Mouse (Mus musculus): Measurements from ENCODE around the gene Slc34a3. TPM values are rescaled to one million over a fixed set of nuclear protein-coding genes. Genes with fewer than 3 reads are reported as not detected.
"Not testable (repeated sequence)": the region's sequence is repeated elsewhere in the genome, so short reads cannot be mapped to it uniquely, and the experiment has no call there.

Slc34a3 gene
- polyA plus RNA-seq, 1 experiment from 2014 or later = not detected

DNA sequence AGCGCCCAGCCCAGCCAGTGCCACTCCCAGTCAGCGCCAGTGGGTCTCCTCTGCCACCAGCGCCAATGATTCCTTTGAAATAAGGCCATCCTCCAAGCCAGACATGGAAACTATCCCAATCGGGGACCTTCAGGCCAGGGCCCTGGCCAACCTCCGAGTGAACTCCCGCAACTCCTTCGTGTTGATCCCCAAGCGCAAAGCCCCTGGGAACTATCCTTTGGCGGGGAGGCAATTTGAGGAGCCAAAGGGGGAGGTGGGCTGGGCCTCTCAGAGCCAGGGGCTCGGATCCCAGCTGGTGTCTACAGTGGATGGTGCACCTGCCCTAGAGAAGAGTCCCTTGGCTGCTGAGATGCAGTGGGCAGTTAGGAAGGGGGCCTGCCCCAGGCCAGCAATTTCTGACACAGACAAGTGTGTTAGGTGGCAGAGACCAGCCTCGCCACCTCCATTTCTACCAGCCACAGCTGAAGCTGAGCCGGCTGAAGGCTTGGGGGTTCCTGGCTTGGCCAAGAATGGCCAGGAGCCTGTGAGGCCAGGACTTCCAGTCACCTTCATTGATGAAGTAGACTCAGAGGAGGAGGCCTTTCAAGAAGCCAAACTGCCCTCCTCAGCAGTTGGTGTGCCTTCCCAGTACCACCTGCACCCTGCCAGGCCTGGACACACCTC is 29.6 kb upstream of the Slc34a3 start:
- H3K36me3 ChIP-seq = peaks cover 6% of the 10 kb centered on the region
- peaks cover 13% of the 10 kb centered on the region for H3K27me3 ChIP-seq (replicated peaks)
- no peaks in the 10 kb centered on the region for H3K9me3 ChIP-seq
- H3K27ac ChIP-seq = no peak overlapping the region
- WGBS = 19% methylated on average over 12 of the region's 12 CpGs
- H3K4me3 ChIP-seq = peak overlapping the region; percentile 78
- no peak for ATAC-seq (ENCODE audit: low FRiP score, low read depth)
- peak overlapping the region; percentile 63 for H3K9ac ChIP-seq
- H3K4me1 ChIP-seq = peaks cover 46% of the 10 kb centered on the region
- H3K4me2 ChIP-seq (replicated peaks) = peak overlapping the region; percentile 83

DNA sequence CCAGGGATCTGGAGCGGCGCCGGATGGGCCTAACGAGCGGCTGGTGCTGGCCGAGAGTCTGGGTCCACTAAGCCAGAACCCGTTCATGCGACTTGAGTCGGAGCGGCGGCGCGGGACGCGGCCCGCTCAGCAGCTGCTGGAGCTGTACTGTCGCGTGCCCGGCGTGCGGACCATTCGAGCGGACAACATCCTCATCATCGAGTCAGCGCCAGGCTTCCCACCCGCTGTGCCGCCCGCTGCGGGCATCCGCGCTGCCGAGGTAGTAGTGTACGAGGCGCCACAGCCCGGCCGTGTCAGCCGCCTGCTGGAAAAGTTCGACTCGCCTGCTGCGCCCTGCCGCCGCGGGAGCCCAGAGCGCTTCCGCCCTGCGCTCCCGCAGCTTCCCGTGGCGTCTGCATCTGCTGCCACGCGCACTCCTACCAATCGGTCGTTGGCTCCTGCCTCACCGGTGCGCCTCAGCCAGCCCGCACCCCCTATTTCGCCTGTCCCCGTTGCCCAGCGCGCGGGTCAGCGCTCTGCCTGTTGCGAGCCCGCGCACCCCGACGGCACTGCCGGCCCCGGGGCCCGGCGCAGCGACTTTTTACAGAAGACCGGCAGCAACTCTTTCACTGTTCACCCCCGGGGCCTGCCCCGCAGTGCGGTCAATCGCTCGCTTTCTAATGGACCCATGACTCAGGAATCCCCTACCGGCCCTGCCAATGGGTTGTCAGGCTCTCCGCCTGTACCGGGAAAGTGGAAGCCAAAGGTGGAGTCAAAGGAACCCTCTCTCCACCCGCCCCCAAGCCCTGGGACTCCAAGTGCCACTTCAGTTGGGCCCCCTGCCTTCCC is 28.8 kb upstream of the Slc34a3 start:
- no peaks in the 10 kb centered on the region for H3K9me3 ChIP-seq
- H3K4me3 ChIP-seq = peak overlapping the region; percentile 78
- ATAC-seq (ENCODE audit: low FRiP score, low read depth) = peak; percentile 52; the same call in 1 of the 2 replicates
- peaks cover 13% of the 10 kb centered on the region for H3K27me3 ChIP-seq (replicated peaks)
- peak overlapping the region; percentile 63 for H3K9ac ChIP-seq
- H3K4me2 ChIP-seq (replicated peaks) = peak overlapping the region; percentile 83
- no peak overlapping the region for H3K27ac ChIP-seq
- WGBS = under 1% methylated on average over 82 of the region's 82 CpGs
- peaks cover 1% of the 10 kb centered on the region; the same call in 1 of the 2 replicates for H3K36me3 ChIP-seq
- H3K4me1 ChIP-seq = peaks cover 46% of the 10 kb centered on the region

DNA sequence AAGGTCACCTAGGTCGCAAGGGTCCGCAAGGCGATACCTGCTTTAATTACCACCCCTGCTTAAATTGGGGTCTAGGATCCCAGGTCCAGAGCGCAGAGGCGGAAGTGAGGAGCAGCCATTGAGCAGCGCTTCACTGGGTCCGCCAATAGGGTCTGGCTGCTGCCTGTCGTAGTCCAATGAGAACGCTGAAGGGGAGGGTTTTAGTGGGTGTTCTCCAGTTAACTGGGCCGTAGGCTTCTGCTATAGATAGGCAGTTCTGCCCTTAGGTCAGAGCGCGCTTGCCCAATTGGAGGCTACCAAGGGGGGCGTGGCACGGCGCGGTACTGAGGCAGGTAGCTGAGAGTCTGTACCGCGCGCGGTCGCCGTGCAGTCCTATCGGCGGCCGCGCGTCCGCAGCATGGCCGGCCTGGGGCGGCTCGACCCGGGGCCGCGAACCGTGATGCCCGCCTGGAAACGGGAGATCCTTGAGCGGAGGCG is 28.2 kb upstream of the Slc34a3 start, which contains the start of gene Tprn:
Gene Tprn (plus strand): TSS at position 328 of the 477 bp plus-strand sequence.
- peaks cover 44% of the 10 kb centered on the region for H3K4me1 ChIP-seq
- WGBS = under 1% methylated on average over 39 of the region's 39 CpGs
- ATAC-seq (ENCODE audit: low FRiP score, low read depth) = peak; percentile 97
- H3K36me3 ChIP-seq = no peaks in the 10 kb centered on the region
- H3K4me2 ChIP-seq (replicated peaks) = peak within 1 kb of the TSS; percentile 83
- peaks cover 13% of the 10 kb centered on the region for H3K27me3 ChIP-seq (replicated peaks)
- H3K27ac ChIP-seq = no peak within 1 kb of the TSS
- peak within 1 kb of the TSS; percentile 63 for H3K9ac ChIP-seq
- no peaks in the 10 kb centered on the region for H3K9me3 ChIP-seq
- peak within 1 kb of the TSS; percentile 78 for H3K4me3 ChIP-seq

DNA sequence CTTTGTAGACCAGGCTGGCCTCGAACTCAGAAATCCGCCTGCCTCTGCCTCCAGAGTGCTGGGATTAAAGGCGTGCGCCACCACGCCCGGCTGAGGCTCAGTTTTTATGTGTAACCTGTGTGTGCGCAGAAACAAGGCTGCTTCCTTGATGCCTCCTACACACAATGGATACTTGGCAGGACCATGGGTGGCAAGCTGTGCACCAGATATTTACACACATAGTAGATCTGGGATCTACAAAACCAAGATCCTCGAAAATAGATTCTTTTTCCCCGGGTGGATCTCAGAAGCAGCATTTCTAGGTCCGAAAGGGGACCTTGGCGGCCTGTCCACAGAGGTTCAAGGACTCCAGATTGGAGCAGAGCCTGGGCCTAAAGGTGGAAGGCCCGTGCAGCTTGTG is 27.7 kb upstream of the Slc34a3 start:
- Histone ChIP-seq H3K27me3 (replicated peaks) (peaks cover 13% of the 10 kb centered on the region), H3K9me3 (no peaks in the 10 kb centered on the region), H3K36me3 (no peaks in the 10 kb centered on the region), H3K4me1 (peaks cover 42% of the 10 kb centered on the region), H3K4me3 (peak overlapping the region; percentile 78), H3K9ac (0 out of 2 replicates have a peak overlapping the region, but pooled peaks have one; percentile 40), H3K4me2 (replicated peaks) (peak overlapping the region; percentile 83), H3K27ac (no peak overlapping the region)
- 49% methylated on average over 12 of the region's 12 CpGs for WGBS
- 0 out of 2 replicates have a peak, but pooled peaks have one; percentile 3 for ATAC-seq (ENCODE audit: low FRiP score, low read depth)

DNA sequence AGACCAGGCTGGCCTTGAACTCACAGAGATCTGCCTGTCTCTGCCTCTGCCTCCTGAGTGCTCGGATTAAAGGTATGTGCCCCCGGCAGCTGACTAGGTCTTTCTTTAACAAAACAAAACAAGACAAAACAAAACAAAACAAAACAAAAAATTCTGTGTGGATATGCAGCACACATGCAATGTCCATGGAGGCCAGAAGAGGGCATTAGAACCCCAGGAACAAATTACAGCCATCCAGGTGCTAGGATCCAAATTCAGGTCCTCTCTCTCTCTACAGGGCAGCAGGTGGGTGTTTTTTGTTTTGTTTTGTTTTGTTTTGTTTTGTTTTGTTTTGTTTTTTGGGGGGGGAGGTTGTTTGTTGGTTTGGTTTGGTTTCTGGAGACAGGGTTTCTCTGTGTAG is 24.7 kb upstream of the Slc34a3 start:
- peaks cover 31% of the 10 kb centered on the region for H3K4me1 ChIP-seq
- no peak overlapping the region for H3K4me2 ChIP-seq (replicated peaks)
- no peaks in the 10 kb centered on the region for H3K9me3 ChIP-seq
- ATAC-seq (ENCODE audit: low FRiP score, low read depth) = no peak
- H3K27ac ChIP-seq = no peak overlapping the region
- H3K36me3 ChIP-seq = no peaks in the 10 kb centered on the region
- no peak overlapping the region for H3K9ac ChIP-seq
- 66% methylated on average over 2 of the region's 2 CpGs for WGBS
- H3K27me3 ChIP-seq (replicated peaks) = peaks cover 7% of the 10 kb centered on the region
- H3K4me3 ChIP-seq = no peak overlapping the region

DNA sequence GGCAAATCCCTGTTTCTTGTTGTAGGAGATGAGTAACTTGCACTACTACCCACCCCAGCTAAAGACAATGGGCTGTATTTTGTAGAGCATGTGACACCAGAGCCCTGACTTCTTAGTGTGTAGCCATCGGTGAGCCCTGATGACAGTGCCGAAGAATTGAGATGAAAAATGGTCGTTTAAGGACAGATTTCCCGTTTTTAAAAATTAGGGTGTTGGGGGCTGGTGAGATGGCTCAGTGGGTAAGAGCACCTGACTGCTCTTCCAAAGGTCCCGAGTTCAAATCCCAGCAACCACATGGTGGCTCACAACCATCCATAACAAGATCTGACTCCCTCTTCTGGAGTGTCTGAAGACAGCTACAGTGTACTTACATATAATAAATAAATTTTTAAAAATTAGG is 23.1 kb upstream of the Slc34a3 start:
- H3K27ac ChIP-seq; H3K27me3 ChIP-seq (replicated peaks); H3K9ac ChIP-seq; H3K4me3 ChIP-seq; H3K4me2 ChIP-seq (replicated peaks); H3K9me3 ChIP-seq; ATAC-seq (ENCODE audit: low FRiP score, low read depth); H3K36me3 ChIP-seq: not testable (repeated sequence)
- WGBS = 86% methylated on average over 5 of the region's 5 CpGs
- H3K4me1 ChIP-seq = peaks cover 21% of the 10 kb centered on the region

DNA sequence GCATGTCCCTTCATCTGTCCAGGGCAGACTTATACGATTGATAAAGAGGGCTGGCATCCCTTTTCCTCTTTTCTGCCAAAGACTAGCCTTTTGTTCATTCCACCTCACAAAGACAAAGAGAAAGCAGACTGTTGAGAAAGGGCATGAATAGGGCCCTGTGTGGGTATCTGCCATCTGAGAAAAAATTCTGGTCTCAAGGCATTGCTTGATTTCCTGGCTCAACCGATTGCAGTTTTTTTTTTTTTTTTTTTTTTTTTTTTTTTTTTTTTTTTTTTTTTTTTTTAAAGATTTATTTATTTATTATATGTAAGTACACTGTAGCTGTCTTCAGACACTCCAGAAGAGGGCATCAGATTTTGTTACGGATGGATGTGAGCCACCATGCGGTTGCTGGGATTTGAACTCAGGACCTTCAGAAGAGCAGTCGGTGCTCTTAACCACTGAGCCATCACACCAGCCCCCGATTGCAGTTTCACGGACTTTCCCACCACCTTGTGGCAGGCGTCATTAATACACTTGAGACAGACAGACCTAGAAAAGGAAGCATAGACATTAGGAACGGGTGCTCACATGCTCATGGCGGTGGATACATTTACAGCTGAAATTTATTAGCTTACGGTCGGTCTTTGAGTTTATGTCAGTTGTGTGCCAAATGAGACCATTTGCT is 22.4 kb upstream of the Slc34a3 start:
- H3K9me3 ChIP-seq; H3K27me3 ChIP-seq (replicated peaks); H3K27ac ChIP-seq; ATAC-seq (ENCODE audit: low FRiP score, low read depth): not testable (repeated sequence)
- WGBS = 56% methylated on average over 12 of the region's 12 CpGs
- Histone ChIP-seq H3K4me3 (peak overlapping the region; percentile 99; the same call in 1 of the 2 replicates), H3K4me1 (peaks cover 21% of the 10 kb centered on the region), H3K9ac (peak overlapping the region; percentile 87), H3K4me2 (replicated peaks) (peak overlapping the region; percentile 96), H3K36me3 (peaks cover 14% of the 10 kb centered on the region; the same call in 1 of the 2 replicates)

DNA sequence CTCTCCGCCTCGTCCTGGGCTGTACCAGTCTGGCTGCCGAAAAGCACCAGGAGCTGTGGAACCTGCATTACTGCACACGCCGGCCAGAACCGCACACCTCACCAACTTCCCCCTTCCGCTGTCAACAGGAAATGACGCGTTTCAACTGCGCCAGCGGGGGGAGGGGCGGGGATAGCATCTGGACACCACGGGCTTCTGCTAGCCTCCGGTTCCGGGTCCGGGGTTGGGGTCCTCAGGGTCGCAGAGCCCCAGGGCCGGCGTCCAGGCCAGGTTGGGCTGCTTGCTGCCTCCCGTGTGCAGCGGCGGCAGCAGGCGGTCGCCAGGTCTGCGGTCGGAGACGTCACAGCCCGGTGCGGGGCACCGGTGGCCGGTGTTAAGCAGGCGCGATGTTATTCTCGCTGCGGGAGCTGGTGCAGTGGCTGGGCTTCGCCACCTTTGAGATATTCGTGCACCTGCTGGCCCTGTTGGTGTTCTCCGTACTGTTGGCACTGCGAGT is 21.2 kb upstream of the Slc34a3 start, which contains the start of gene Tmem203:
Gene Tmem203 (plus strand): TSS at position 156 of the 496 bp plus-strand sequence.
- H3K9ac ChIP-seq = peak within 1 kb of the TSS; percentile 87
- H3K27ac ChIP-seq = peak within 1 kb of the TSS; percentile 50; the same call in 1 of the 2 replicates
- peak within 1 kb of the TSS; percentile 99 for H3K4me3 ChIP-seq
- H3K4me1 ChIP-seq = peaks cover 21% of the 10 kb centered on the region
- H3K9me3 ChIP-seq = no peaks in the 10 kb centered on the region
- H3K4me2 ChIP-seq (replicated peaks) = peak within 1 kb of the TSS; percentile 96
- H3K36me3 ChIP-seq = peaks cover 26% of the 10 kb centered on the region
- peak; percentile 81 for ATAC-seq (ENCODE audit: low FRiP score, low read depth)
- under 1% methylated on average over 39 of the region's 39 CpGs for WGBS
- H3K27me3 ChIP-seq (replicated peaks) = no peaks in the 10 kb centered on the region

DNA sequence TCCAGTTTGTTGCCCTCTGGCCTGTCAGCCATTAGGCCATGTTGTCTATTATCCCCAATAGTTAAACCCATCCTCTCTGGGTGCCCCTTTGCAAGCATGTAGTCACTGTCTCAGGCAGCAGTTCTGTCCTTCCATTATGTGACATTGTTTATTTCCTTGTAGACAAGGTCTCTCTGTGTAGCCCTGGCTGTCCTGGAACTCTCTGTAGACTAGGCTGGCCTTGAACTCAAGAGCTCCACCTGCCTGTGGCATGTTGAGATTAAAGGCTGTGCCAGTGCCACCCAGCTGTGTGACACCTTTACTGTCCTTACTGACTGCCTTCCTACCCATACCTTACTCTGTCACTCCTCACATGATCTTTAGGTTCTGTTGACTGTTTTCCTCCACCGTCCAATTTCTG is 18.2 kb upstream of the Slc34a3 start:
- Histone ChIP-seq H3K4me1 (peaks cover 21% of the 10 kb centered on the region), H3K9ac (no peak overlapping the region), H3K9me3 (no peaks in the 10 kb centered on the region), H3K27ac (no peak overlapping the region), H3K4me3 (no peak overlapping the region), H3K36me3 (peaks cover 54% of the 10 kb centered on the region), H3K4me2 (replicated peaks) (no peak overlapping the region), H3K27me3 (replicated peaks) (no peaks in the 10 kb centered on the region)
- WGBS = 97% methylated on average over 1 of the region's 1 CpGs
- no peak for ATAC-seq (ENCODE audit: low FRiP score, low read depth)

DNA sequence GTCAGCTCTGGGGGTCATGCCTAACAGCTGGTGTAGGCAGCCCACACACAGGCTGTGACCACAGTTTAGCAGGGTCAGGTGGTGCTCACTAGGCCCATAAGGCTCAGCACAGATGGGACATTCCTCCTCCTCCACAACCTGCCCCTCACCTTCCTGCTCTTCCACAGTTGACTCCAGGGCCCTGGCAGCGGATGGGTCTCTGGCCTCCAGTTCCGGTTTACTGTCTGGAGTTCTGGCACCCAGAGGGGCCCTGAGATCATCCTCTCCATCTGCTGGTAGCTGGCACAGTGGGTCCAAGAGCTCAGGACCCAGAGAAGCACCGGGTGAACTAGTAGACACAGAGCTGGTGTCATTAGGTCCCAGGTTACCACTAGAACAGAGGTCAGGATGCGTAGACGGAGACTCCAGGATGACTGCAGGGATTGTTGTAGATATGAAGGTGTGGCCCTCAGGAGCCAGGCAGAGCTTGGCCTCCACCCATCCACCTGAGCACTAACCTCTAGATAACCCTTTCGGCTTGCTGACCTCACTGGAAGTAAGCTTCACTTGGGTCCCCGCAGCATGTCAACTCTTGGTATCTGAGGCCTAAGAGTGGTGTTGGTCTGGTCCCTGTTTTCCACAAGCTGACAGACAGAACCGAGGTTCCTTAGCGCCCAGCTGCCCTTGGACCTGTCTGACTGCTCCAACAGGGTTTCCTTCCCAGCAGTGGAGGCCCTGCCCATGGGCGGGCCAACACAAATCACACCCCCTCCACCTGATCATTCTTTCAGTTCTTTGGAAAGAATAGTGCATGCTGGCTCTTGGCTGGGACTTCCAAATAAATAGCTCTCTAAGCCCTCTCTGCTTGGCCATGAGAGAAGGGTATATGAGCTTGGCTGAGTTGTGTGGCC is 12.3 kb upstream of the Slc34a3 start, which contains the start of gene AL732309.1:
Gene AL732309.1 (minus strand): TSS at position 681 of the 890 bp plus-strand sequence.
- Histone ChIP-seq H3K27ac (no peak within 1 kb of the TSS), H3K9ac (0 out of 2 replicates have a peak within 1 kb of the TSS, but pooled peaks have one; percentile 8), H3K4me2 (replicated peaks) (no peak within 1 kb of the TSS), H3K36me3 (peaks cover 63% of the 10 kb centered on the region), H3K4me3 (no peak within 1 kb of the TSS), H3K4me1 (peaks cover 16% of the 10 kb centered on the region), H3K9me3 (no peaks in the 10 kb centered on the region), H3K27me3 (replicated peaks) (peaks cover 16% of the 10 kb centered on the region)
- no peak for ATAC-seq (ENCODE audit: low FRiP score, low read depth)
- WGBS = 91% methylated on average over 10 of the region's 10 CpGs

DNA sequence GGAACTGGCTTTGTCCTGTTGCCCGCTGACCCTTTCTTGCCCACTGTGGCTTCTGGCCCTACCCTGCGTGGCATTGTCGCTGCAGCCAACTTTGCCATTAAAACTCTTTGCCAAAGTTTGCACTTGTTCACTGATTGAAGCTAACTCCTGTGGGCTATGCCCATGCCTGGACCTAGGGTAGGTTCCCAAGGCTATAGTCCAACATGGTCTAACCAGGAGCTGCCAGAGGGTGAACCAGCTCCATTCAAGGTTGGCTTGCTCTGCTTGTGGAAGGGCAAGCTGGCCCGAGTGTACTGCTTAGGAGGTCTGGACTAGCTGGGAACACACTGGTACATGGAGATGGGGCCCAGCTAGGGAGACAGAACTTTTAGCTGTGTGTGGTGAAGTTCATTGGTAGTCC is 10.0 kb upstream of the Slc34a3 start:
- peaks cover 17% of the 10 kb centered on the region for H3K27me3 ChIP-seq (replicated peaks)
- 88% methylated on average over 4 of the region's 4 CpGs for WGBS
- peaks cover 40% of the 10 kb centered on the region for H3K36me3 ChIP-seq
- H3K4me3 ChIP-seq = no peak overlapping the region
- H3K4me2 ChIP-seq (replicated peaks) = 0 out of 2 replicates have a peak overlapping the region, but pooled peaks have one; percentile 94
- no peak overlapping the region for H3K9ac ChIP-seq
- H3K27ac ChIP-seq = no peak overlapping the region
- peaks cover 21% of the 10 kb centered on the region for H3K4me1 ChIP-seq
- no peak for ATAC-seq (ENCODE audit: low FRiP score, low read depth)
- H3K9me3 ChIP-seq = no peaks in the 10 kb centered on the region
